ENCODE assay signal across 10 mouse cellular contexts in the genomic region with DNA sequence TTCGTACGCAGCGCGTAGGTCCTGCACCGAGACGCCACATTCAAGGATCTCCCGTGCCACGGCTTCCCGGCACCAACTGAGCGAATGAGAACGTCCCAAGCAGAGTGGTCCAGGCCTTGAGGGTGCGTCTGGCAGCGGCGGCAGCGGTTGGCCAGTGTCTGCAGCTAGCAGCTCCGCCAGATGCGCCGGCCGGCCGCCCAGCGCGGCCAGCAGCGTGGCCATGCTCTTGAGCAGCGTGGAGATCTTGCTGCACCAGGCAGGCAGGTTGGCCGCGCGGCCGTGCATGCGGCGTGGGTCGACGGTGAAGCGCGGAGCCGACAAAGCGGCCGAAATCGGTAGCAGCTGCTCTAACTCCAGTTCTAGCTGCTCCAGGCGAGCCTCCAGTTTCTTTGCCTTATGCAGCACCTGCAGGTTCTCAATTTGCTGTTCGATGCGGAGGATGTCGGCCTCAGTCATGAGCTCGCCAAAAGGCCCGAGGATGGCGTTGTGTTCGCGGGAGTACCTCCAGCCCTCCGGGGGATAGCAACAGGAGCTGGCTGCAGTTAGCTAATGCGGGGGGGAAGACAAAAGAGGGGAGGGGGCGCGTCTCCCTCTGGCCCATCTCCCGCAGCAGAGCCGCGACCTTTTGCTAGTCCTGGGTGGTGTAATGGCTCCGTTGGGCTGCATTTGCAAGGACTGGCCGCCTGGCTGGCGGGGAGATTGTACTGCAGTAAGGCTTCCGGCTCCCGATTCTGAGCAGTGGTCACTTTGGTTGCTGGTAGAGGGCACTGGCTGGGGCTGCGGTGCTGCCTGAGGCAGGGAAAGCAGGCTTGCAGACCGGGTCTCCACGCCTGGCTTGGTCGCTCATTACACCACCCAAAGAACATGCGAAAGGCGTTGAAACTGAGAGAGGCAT. TPM values are rescaled to one million over a fixed set of nuclear protein-coding genes. Genes with fewer than 3 reads are reported as not detected.
DNase-seq lines count a peak whose midpoint lies in the region; ATAC-seq and TF ChIP-seq lines count a peak whose summit lies in the region.
"Had no signal": no experiment of that assay in that cellular context is flagged by ENCODE, and none has a peak within 500 bp of the region (broad histone marks: within the 10 kb centered on the region; RNA-seq: fewer than 3 reads in every experiment).

No protein-coding gene starts in this region.

- H3K4me2 ChIP-seq in liver, postnatal 0 days (ENCODE audit: low read depth, low read length): peak overlapping the region; percentile 36

- H3K9ac ChIP-seq in liver, postnatal 0 days (replicated peaks): no peak overlapping the region

- no peak overlapping the region for H3K27ac ChIP-seq in liver, postnatal 0 days (ENCODE audit: low read depth)

- 17% methylated on average over 60 of the region's 65 CpGs for WGBS in liver, postnatal 0 days (ENCODE audit: insufficient replicate concordance)

- peaks cover 95% of the 10 kb centered on the region for H3K27me3 ChIP-seq in liver, postnatal 0 days (ENCODE audit: insufficient read depth, low read length)

- peak; percentile 94 for DNase-seq in heart, adult 11 months
- DNase-seq in heart, postnatal 25 days (ENCODE audit: low spot score): no peak
- DNase-seq in brain, adult 2 months (ENCODE audit: low read depth, low spot score): peak; percentile 51
- DNase-seq in heart, postnatal 14 days: peak; percentile 33 to 47
- DNase-seq in liver, postnatal 0 days: no peak
- no peak for DNase-seq in layer of hippocampus, postnatal 36 days
- no peak for DNase-seq in left cerebral cortex, postnatal 14 days (ENCODE audit: low spot score in 2 of 2)

- no peak for TF ChIP-seq CTCF in liver, postnatal 0 days (IDR thresholded peaks at IDR 0.05; ENCODE audit: low read depth)

- no peaks in the 10 kb centered on the region for H3K9me3 ChIP-seq in liver, postnatal 0 days (ENCODE audit: low read length)

- no peak for TF ChIP-seq EP300 in liver, postnatal 0 days (IDR thresholded peaks at IDR 0.05; ENCODE audit: low read depth)

- peaks cover 17% of the 10 kb centered on the region for H3K4me1 ChIP-seq in liver, postnatal 0 days (ENCODE audit: insufficient read depth)

- peak overlapping the region; percentile 10; the same call in 1 of the 2 replicates for H3K4me3 ChIP-seq in liver, postnatal 0 days (ENCODE audit: low read depth, low read length)

- no peak for ATAC-seq in liver, postnatal 0 days
- ATAC-seq in erythroblast, adult 5-6 weeks (replicated peaks; ENCODE audit: low FRiP score, poor library complexity, severe bottlenecking): no peak

- no peaks in the 10 kb centered on the region for H3K36me3 ChIP-seq in liver, postnatal 0 days (replicated peaks; ENCODE audit: insufficient read depth, low read length)

- intact Hi-C loops in heart, postnatal 25 days (cut with DNase I): no loop called here
- intact Hi-C loops in heart, postnatal 14 days (cut with DNase I): no loop called here
- intact Hi-C loops in left cerebral cortex, postnatal 14 days (cut with DNase I): no loop called here

RNA-seq across cellular contexts. Expression of a gene that starts 10.5 kb away (rescaled TPM):
- total RNA-seq in heart, postnatal 25 days (2021): 1 to 10 TPM; 2.9 to 3.0 TPM
- total RNA-seq in heart, postnatal 14 days (2021): 1 to 10 TPM; 4.0 to 6.7 TPM
- 0.15 TPM in 1 of 2 replicates, not detected in the other for polyA plus RNA-seq in liver, postnatal 0 days (2015; fragmentation: Nextera tagmentation; extraction: Ambion mirVana)
- total RNA-seq in erythroblast, adult 5-6 weeks (2015; ENCODE audit: low replicate concordance): not detected in 2 replicates
- total RNA-seq in erythroblast, adult 5-6 weeks (2017; ENCODE audit: low replicate concordance): not detected in 2 replicates
- total RNA-seq in layer of hippocampus, postnatal 36 days (2021): 10 to 100 TPM; 46.5 to 65.3 TPM
- total RNA-seq in left cerebral cortex, postnatal 14 days (2021): 10 to 100 TPM in 1 of 2 experiments, 1 to 10 TPM in 1; 6.2 to 16.5 TPM
- total RNA-seq: common myeloid progenitor, adult 5-6 weeks had no signal

RNA-seq across cellular contexts. Expression of a gene that starts 25.9 kb away (rescaled TPM):
- 1 to 10 TPM; 1.7 to 2.2 TPM for total RNA-seq in heart, postnatal 25 days (2021)
- total RNA-seq in heart, postnatal 14 days (2021): 1 to 10 TPM; 1.4 to 2.0 TPM
- 1.8 and 2.2 TPM in 2 replicates for polyA plus RNA-seq in liver, postnatal 0 days (2015; fragmentation: Nextera tagmentation; extraction: Ambion mirVana)
- total RNA-seq in erythroblast, adult 5-6 weeks (2015; ENCODE audit: low replicate concordance): not detected in 2 replicates
- 0.34 and 0.42 TPM in 2 replicates for total RNA-seq in erythroblast, adult 5-6 weeks (2017; ENCODE audit: low replicate concordance)
- total RNA-seq in layer of hippocampus, postnatal 36 days (2021): 1 to 10 TPM; 1.4 to 1.5 TPM
- total RNA-seq in left cerebral cortex, postnatal 14 days (2021): under 1 TPM; 0.24 to 0.44 TPM

RNA-seq across cellular contexts. Expression of a gene that starts 32.4 kb away (rescaled TPM):
- not detected for total RNA-seq in heart, postnatal 25 days (2021)
- not detected for total RNA-seq in heart, postnatal 14 days (2021)
- not detected in 2 replicates for polyA plus RNA-seq in liver, postnatal 0 days (2015; fragmentation: Nextera tagmentation; extraction: Ambion mirVana)
- total RNA-seq in erythroblast, adult 5-6 weeks (2015; ENCODE audit: low replicate concordance): not detected in 2 replicates
- not detected in 2 replicates for total RNA-seq in erythroblast, adult 5-6 weeks (2017; ENCODE audit: low replicate concordance)
- total RNA-seq in layer of hippocampus, postnatal 36 days (2021): not detected
- total RNA-seq in left cerebral cortex, postnatal 14 days (2021): not detected
- total RNA-seq: common myeloid progenitor, adult 5-6 weeks had no signal
- polyA plus RNA-seq: C2C12 had no signal

RNA-seq across cellular contexts. Expression of a gene that starts 51.7 kb away (rescaled TPM):
- total RNA-seq in heart, postnatal 25 days (2021): 10 to 100 TPM; 53.4 to 58.8 TPM
- 10 to 100 TPM; 37.3 to 39.3 TPM for total RNA-seq in heart, postnatal 14 days (2021)
- 10.7 and 12.0 TPM in 2 replicates for polyA plus RNA-seq in liver, postnatal 0 days (2015; fragmentation: Nextera tagmentation; extraction: Ambion mirVana)
- total RNA-seq in erythroblast, adult 5-6 weeks (2015; ENCODE audit: low replicate concordance): 15.3 and 19.4 TPM in 2 replicates
- 5.2 and 9.7 TPM in 2 replicates for total RNA-seq in erythroblast, adult 5-6 weeks (2017; ENCODE audit: low replicate concordance)
- total RNA-seq in layer of hippocampus, postnatal 36 days (2021): 100 to 1,000 TPM; 331 to 345 TPM
- 100 to 1,000 TPM; 377 to 378 TPM for total RNA-seq in left cerebral cortex, postnatal 14 days (2021)

RNA-seq across cellular contexts. Expression of a gene that starts 54.0 kb away (rescaled TPM):
- 10 to 100 TPM; 18.7 to 18.9 TPM for total RNA-seq in heart, postnatal 25 days (2021)
- total RNA-seq in heart, postnatal 14 days (2021): 10 to 100 TPM; 27.0 to 28.9 TPM
- polyA plus RNA-seq in liver, postnatal 0 days (2015; fragmentation: Nextera tagmentation; extraction: Ambion mirVana): 1.8 and 2.1 TPM in 2 replicates
- total RNA-seq in erythroblast, adult 5-6 weeks (2015; ENCODE audit: low replicate concordance): 0.42 TPM in 1 of 2 replicates, not detected in the other
- 1.4 and 2.0 TPM in 2 replicates for total RNA-seq in erythroblast, adult 5-6 weeks (2017; ENCODE audit: low replicate concordance)
- 100 to 1,000 TPM; 158 to 166 TPM for total RNA-seq in layer of hippocampus, postnatal 36 days (2021)
- 10 to 100 TPM; 74.0 to 84.0 TPM for total RNA-seq in left cerebral cortex, postnatal 14 days (2021)

Comparison
In these comparisons a context has a peak if more than half of its experiments do, and no peak if none do; other contexts are left out.
1. DNase-seq: peak in heart, adult 11 months (single experiment), brain, adult 2 months (single experiment) and heart, postnatal 14 days (2 of 2); none in heart, postnatal 25 days (single experiment), liver, postnatal 0 days (single experiment), layer of hippocampus, postnatal 36 days (0 of 2) and left cerebral cortex, postnatal 14 days (0 of 2).